Mouse (Mus musculus) embryo, embryonic 11 days (tissue): Measurements from ENCODE around the gene Ddx19a.
"Not testable (repeated sequence)": the region's sequence is repeated elsewhere in the genome, so short reads cannot be mapped to it uniquely, and the experiment has no call there.

ENCODE experiments used
- DNase-seq: peaks from one replicate; pipeline ENCODE4 v3.0.0-alpha.2; 2015

Gene Ddx19a

DNA sequence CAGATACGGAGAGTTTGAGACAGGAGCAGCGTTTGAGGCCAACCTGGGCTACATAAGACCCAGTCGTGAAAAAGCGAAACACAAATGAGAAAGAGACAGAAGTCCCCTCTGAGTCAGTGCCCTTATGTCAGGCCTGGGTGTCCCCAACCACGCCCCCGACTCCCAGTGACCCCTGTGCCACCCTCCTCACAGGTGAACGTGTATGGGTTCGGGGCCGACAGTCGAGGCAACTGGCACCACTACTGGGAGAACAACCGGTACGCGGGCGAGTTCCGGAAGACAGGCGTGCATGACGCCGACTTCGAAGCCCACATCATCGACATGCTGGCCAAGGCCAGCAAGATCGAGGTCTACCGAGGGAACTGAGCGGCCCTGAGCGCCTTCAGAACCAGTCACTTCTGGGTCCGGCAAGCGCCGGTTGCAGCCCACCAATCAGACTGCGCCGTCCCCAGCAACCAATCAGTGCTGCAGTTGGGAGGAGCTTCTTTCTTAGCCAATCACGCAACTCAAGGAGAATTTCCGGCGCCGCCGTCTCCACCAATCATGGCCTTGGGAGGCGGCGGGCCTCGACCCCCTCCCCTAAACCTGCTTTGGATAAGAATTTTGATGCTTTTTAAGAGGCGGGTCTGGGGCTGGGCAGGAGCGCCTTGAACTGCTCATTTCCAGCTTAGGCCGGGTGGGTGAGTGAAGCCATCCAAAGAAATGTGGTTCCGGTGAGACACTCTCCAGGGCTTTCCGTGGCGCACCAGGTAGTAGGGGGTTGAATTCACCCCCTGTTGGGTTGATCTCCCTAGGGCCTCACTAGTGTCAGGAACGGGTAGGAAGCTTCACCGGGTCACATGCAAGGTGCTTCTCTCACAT lies 27.5 kb downstream of the Ddx19a start:
- DNase-seq = peak; percentile 96

DNA sequence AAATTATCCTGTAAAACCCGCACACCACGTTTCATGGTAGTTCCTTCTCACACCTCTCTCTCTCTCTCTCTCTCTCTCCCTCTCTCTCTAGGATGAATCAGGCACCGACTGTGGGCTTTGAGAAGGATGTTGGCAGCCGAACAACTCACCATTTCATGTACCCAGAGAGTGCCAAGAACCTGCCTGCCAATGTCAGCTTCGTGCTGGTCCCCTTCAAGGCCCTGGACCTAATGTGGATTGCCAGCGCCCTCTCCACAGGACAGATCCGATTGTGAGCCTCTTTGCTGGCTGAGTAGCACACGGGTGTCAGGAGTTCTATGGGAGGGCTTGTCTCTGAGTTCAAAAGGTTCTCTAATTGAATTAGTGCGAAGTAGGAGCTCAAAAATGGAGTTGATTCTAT lies 30.3 kb downstream of the Ddx19a start:
- DNase-seq = no peak

DNA sequence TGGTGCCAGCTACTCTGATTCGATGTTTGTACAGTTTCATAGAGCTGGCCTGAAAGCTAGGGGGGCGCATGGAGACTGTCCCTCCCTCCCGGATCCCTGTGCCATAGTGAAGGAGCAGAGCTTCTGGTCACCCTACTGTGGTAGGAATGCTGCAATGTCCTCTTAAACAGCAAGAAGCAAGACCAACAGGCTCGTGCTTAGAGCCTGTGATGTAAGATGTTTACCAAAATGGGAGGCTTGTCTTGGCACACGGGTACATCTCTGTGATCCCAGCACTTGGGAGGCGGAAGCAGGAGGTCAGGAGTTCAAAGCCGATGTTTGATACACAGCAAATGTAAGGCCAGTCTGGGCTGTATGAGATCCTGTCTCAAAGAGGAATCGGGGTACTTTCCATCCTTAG lies 31.0 kb downstream of the Ddx19a start:
- no peak for DNase-seq

DNA sequence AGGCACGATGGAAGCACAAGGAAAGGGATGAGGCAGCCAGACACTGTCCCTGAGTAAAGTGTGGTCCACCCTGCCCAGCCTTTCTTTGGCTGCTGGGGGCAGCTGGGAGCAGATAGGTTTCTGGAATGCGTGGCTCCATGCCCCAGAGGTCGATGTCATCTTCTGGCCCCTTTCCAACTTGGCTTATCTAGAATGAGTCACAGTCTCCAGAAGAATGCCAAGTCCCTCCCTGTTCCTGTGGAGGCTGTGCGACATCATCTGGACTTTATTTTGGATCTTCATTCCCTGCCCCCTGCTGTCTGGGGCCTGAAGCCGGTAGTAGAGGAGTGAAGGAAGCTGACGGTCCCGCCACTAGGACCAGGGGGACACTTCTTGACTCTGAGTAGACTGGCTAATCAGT lies 32.0 kb downstream of the Ddx19a start:
- DNase-seq = peak; percentile 14

DNA sequence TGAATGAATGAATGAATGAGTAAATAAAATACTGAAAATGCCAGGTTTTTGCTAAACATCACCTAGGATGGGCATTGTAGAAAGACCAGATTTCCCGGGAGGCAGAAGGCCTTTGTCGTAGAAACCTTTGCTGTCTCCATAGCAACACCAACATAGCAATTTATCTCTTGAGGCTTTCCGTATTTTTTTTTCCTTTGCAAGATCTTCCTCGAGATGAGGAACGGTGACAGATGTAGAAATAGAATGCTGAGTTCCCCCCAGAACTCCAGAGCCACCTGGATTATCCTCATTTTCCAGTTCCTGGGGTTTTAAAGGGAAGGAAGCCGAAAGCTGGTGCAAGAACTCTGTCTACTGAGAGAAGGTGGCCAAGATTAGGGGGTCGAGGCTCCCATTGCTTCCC lies 32.9 kb downstream of the Ddx19a start:
- no peak for DNase-seq

DNA sequence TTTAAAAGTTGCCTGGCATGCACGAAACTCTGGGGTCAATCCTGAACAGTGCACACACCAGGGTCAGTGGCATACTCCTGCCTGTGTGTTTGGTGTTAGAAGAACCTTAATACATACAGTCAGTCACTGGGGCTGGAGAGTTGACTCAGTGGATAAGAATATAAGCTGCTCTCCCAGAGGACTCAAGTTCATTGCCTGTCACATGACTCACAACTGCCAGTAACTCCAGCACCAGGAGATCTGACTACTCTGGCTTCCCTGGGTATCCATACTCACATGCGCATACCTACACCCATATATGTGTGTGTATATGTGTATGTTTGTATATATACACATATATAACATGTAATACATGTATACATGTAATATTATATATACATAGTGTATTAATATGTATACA lies 34.5 kb downstream of the Ddx19a start:
- no peak for DNase-seq

DNA sequence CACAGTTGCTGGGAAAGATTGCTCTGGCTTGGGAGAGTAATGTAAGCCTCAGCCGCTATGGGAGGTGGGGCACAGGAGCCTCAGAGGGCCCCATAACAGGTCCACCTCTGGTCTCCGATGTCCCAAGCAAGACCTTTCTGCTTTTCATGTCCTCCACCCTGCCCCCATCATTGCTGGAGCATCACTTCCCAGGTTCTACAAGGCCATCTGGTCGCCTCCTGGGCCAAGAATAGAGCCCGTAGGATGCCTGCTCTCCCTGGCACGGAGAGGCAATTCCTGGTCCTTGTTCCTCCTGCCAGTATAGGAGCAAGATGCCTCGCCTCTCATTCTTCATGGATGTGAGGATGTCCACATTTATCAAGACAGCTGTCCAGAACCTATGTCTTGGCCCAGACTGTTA lies 37.7 kb downstream of the Ddx19a start:
- DNase-seq = no peak

DNA sequence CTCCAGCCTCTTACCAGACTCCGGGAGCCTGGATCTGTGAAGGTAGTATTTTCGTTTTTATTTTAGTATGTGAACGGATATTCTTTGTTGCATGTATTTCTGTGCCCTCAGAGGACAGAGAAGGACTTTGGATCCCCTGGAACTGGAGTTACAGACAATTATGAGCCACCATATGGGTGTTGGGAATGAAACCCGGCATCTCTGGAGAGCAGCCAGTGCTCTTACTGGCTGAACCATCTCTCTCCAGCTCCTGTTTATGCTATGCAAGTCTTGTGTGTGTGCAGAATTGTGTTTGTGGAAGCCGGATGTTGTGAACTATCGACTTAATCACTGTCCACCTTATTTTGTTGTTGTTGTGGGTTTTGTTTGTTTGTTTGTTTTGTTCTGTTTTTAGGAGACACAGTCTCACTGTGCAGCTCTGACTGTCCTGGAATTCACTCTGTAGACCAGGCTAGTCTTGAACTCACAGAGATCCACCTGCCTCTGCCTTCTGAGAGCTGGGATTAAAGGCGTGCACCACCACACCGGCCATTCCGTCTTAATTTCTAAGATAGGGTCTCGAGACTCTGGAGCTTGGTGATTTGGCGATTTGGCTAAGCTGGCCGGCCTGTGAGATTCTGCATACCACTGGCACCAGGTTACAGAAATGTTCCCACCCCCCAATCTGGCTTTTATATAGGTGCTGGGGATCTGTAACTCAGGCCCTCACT lies 38.4 kb downstream of the Ddx19a start:
- DNase-seq = no peak

DNA sequence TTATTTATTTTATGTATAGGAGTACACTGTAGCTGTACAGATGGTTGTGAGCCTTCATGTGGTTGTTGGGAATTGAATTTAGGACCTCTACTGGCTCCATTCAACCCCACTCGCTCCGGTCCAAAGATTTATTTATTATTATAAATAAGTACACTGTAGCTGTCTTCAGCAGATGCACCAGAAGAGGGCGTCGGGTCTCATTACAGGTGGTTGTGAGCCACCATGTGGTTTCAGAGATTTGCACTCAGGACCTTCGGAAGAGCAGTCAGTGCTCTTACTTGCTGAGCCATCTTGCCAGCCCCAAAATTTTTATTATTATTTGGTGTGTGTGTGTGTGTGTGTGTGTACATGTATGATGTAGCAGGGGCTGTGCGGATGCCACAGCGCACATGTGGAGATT lies 39.0 kb downstream of the Ddx19a start:
- not testable (repeated sequence) for DNase-seq

DNA sequence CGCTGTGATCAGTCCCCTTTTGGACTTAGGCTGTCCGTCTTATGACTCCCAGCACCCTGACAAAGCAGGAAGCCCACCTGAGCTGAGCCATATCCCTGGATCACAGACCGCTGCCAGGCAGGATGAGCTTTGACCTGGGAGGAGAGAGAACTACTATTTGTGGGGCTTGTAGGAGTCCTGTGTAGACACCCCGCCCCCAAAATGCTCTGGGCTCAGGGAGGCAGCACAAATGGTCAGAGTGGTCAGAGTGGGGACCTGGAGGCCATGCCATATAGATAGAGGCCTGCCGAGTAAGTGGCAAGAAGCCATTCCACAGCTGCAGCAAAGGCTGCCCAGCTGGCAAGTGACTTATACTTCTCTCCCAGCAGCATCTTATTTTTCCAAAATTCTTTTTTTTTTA lies 39.5 kb downstream of the Ddx19a start:
- no peak for DNase-seq

DNA sequence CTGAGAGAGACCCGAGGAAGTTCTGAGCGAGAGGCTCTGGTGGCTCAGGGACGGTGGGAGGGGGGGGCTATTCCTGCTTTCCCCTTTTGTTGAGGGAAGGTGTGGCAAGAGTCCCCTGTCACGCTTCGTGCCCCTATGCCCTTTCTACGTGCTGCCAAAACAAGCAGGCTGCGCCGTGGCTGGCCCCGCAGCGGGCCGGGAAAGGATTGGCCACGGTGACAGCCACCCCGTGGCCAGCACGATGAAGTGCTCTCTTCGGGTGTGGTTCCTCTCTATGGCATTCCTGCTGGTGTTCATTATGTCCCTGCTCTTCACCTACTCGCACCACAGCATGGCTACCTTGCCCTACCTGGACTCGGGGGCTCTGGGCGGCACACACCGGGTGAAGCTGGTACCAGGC lies 40.1 kb downstream of the Ddx19a start:
- no peak for DNase-seq

DNA sequence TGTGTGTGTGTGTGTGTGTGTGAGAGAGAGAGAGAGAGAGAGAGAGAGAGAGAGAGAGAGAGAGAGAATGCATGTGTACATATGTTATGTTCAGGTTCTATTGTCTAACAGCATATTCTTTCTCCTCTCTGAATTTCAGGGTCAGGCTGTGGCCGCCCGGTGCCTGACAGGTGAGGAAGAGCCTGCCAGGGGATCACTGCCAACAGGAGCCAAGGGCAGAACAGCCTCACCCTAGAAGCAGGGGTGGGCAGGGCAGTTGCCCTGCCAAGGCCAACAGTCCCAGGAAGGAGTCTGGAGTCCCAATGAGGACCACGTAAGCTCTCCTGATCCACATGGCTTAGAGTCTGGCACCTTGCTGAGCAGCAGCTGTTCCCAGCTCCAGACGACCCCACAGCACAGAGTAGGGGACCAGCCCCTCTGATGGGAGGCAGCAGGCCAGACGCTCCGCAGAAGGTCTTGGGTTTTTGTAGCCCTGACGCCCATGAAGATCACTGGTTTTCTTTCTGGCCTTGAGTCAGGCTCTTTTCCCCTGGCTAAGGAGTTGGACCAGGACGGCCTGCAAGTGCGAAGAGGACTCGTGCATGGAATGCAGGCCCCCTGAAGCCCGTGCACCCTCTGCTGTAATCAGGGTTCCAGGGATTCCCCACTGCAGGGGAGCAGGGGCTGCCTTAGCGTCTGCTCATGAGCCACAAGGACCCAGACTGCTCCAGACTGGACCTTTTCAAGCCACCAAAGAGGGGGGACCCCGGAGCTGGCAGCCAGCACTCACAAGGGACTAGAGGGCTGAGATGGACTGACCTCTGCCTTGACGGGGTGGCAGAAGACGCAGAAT lies 40.8 kb downstream of the Ddx19a start:
- no peak for DNase-seq

DNA sequence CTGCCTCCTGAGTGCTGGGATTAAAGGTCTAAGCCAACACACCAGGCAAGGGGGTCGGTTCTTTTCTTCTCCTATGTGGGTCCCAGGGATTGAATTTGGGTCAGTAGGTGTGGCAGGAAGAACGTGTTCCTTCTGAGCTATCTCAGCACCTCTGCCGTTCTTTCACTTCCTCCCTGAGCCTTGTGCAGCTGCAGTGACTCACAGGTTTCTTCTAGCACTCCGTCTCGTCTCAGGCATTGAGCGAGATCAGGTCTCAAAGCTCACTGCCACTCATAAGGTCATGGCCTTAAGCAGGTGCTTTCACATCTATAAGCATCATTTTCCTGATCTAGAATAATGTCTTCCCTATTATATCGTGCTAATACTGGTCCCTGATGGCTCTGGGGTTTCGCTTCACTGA lies 42.8 kb downstream of the Ddx19a start:
- no peak for DNase-seq

DNA sequence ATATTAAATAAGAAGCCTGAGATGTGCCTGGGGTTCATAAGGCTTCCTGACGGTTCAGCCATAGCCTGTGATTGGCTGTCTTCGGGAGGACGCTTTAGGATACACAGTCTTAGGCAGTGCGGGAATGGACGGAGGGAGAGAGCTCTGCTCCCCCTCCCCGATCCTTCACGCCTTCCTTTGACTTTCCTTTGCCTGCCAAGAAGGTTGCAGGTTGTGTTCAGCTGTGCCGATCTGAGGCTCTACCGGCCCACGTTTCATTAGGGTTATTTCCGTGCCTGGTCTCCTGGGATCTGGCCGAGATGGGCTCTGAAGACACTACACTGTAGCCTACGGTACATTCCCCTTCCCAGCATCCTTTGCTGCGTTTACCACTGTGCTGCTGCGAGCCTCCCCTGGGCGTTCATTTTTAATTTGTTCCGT lies 47.5 kb downstream of the Ddx19a start:
- no peak for DNase-seq

DNA sequence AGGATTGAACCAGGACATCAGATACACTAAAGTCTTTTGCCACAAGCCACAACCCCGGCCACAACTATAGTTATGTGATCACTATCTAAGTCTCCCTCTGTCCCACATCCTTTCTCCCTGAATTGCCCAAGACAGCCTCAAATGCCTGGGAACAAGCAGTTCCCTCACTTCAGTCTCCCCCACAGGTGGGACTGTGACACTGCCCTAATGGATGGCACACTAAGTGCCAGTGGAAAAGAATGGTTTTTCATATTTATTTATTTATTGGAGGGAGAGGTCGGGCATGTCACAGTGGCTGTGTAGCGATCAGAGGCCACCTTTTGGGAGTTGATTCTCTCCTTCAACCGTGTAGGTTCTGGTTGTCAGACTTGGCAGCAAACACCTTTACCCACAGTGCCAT lies 51.9 kb downstream of the Ddx19a start:
- no peak for DNase-seq

DNA sequence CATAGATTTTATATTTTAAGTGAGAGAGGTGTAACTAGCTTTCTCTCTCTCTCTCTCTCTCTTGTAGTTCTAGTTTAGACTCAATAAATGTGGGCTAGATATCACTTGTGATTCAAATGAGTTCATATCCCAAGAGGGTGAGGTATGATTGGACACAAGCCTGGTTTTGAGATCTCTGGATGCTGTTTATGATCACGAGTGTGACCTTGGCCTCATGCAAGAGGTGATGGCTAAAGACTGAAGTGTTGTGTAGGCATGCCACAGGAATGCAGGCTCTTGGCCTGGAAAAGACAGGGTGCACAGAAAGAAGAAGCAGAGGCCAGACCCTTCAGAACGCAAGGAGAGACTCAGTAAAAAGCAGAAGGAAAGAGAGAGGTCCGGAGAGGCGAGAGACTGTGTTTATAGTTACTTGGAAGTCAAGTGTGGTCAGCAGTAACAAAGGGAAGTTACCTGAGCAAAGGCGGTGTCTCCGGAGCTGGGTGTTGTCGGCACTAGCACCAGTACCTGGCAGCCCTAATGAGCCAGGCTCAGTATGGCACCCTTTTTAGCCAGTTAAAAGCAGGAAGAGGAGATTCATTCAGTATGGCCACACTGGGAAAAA lies 53.2 kb downstream of the Ddx19a start:
- DNase-seq = no peak

DNA sequence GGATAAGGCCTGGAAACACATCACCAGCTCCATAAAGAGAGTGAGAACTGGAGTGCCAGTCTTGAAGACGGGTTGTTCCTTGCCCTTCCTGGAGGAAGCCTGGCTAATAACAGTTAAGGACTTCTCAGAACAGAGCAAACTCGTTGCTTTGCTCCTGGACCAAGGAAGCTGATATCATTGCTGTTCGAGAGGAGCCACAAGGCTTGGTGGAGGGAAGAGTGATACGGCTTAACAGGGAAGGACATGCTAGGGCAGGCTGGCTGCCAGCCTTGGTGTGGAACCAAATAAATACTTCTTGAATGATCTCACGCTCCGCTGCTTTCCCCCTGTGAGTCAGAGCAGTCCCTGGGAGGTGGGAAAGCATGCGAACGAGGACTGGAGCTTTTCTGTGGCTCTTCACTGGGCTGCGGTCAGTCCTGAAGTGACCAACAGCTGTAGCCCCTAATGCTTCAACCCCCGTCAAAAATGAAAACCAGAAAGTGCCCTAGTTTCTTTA lies 56.1 kb downstream of the Ddx19a start:
- DNase-seq = peak; percentile 13

DNA sequence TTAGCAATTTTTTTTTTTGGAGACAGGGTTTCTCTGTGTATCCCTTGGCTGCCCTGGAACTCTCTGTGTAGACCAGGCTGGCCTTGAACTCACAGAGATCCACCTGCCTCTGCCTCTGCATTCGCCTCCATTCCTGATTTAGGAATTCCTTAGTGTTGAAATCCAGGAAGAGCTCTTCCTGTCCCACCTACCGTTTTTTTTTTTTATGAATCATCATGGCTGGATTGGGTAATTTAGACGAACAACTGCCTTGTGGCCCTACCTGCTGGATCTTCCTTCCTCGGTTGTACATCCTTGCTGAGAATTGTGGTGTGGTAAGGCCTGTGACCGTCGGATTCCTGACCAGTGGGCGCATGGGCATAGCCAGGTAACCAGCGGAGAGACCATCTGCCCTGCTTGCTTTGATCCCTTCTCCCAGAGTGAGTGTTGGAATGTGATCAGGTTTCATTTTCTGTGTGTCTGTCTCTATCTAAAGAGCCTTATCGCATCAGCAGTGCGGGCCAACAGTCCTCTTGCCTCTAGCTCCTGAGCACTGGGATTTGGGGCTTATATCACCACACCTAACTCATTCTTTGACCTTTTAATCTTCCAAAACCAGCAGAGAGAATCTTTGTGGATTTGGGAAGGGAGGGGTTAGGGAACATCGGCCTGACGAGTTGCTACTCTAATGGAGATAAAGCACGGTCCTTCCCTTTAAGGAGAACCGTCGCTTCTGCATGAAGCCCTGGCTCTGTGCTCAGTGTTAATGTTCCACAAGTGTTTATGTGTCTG lies 56.7 kb downstream of the Ddx19a start:
- DNase-seq = no peak

DNA sequence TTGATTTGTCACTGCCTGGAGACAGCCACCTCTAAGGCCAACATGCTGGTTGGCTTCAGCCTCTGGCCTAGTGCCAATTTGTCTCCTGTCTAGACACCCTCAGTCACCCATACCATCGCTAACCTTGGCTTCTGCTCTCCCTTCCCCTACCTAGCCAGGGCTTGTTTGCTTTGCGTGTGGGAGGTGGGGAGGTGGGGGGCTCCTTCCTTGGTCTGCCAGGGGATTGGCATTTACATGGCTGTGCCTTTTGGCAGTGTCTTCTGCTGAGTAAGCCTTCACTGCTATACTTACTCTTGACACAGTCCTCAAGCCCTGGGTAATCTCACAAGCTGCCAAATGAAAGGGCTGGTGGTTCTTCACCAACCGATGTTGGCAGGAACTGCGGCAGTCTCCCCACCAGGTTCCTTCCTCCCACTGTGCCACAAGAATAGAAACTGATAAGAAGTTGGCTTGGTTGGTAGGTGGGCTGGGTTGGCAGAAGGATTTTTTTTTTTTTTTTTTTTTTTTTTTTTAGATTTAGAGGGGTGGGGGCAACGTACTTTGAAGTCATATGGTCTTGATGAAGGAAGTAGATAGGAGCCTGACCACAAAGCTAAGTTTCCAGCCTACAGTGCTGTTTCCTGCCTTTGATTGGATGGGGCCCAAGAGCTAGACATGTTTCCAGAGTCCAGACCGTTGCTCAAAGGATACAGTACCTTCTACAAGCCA lies 58.6 kb downstream of the Ddx19a start:
- no peak for DNase-seq

DNA sequence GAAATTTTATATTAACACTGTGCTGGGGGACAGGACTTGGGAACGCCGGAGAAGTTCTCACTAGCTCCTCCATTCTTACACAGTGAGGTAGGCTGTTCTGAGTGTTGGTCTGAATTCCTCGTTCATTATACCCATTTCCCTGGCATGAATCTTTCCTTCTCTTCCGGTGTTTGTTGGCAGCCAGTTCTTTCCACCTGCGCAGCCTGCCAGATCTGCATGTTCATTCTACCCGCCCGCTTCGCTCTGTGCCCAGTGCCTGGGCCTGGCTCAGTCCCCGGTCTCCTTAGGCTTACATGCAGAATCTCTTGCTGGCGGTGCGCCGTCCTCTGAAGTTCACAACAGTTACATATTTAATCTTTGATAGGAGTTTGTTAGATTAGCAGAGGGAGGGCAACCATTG lies 61.4 kb downstream of the Ddx19a start:
- no peak for DNase-seq

DNA sequence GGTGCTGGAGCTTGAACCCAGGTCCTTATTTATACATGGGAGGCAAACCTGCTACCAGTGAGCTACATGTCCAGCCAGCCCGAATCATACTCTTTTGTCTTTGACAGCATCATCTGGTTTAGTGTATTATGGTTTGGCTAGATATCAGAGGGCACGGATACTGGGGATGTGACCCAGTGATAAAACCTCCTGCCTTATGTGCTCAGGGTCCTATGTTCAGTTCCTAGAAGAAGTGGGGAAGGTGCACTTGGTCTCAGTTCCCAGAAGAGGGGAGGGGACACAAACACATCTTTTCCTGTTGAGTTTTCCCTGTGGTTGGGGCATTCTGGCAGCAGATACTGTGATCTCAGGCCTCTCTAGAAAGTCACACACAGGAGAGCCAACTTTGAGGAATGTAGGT lies 64.3 kb downstream of the Ddx19a start:
- no peak for DNase-seq

DNA sequence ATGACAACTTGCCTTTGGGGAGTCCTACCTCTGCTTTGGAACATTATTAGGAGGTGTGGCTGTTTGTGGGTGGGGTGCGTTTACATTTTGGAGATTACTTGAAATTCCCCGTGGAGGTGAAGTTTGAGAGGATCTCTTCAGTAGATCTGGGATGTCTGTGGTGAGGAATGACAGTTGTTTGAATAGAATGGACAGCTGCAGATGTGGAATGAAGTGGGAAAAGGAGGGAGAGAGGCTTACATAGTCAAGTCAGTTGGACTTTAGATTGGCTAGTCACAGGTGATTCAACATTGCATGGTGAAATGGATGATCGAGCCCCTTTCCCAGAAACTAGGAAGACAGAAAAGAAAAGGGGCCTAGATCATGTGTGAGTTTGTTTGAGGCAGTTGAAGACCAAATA lies 65.2 kb downstream of the Ddx19a start:
- DNase-seq = no peak
